Mouse (Mus musculus): ENCODE measurements around the gene Slc16a8.
A peak's percentile ranks its signal among the peaks of the same experiment; 100 is the strongest.

Slc16a8 gene

DNA sequence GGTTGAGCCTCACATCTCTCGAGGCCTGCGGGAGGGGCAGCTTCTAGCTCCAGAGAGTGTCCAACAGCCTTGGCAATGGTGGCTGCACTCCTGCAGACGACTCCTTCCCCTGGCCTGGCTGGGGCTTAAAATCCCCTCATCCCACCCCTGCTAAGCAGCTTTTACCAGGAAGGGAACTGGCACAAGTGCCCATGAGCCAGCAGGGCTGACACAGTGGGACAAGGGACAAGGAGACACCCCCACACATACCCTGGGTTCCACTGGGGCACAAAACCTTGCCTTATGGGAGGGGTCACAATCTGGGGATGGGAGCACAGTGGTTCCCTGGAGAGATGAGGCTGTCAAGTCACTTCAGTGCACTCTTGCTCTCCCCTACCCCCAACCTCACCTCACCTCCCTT lies at the start of gene Slc16a8:
Gene Slc16a8 (minus strand): TSS at position 101 of the 400 bp plus-strand sequence.
- DNase-seq (ENCODE audit: low spot score) = no peak

DNA sequence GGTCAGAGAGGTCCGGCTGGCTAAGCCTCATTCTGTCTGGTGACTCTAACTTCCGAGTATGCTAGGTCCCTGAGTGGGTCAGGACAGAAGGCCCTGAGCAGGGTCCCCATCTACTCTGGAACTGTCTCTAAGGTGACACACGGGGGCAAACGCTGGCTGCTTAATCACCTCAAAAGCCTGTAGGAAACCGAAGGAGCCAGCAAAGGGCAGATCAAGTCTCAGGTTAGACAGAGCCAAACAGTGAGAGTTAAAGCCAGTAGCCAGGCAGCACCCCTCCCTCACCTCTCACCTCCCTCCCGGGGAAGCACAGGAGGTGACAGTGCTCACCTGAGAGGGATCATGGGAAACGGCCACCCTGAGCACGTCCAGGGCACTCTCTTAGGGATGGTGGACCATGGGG lies 49.2 kb upstream of the Slc16a8 start:
- no peak for DNase-seq (ENCODE audit: low spot score)

- DNase-seq (ENCODE audit: low spot score) = no peak
Observed at GRCm38 (mm10) chr15:79299563-79300155, 45.1 kb upstream of the Slc16a8 start.

GRCm38 (mm10) chr15:79298553-79298952 lies 44.0 kb upstream of the Slc16a8 start:
- DNase-seq (ENCODE audit: low spot score) = no peak

GRCm38 (mm10) chr15:79292779-79293178 lies 38.2 kb upstream of the Slc16a8 start:
- DNase-seq (ENCODE audit: low spot score) = no peak

- DNase-seq (ENCODE audit: low spot score) = no peak
Observed at GRCm38 (mm10) chr15:79290340-79290739, 35.8 kb upstream of the Slc16a8 start.

DNA sequence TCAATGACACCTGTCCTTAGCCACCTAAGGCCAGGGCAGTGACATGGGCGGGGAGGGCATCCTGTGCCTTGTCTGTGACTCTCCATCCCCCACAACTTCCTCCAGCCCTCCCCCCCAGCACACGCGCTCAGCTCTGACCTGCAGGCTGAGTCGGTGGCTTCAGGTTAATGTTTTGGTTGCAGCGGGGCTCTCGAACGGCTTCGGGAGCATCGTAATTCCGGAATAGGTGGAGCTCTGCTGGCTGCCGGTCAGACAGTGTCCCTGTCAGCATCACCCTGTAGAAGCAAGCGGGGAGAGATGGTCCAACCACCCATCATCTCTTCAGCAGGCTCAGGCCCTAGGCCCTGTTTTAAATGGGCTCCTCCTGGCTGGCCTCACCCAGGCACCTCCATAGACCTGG lies 34.9 kb upstream of the Slc16a8 start:
- no peak for DNase-seq (ENCODE audit: low spot score)

DNA sequence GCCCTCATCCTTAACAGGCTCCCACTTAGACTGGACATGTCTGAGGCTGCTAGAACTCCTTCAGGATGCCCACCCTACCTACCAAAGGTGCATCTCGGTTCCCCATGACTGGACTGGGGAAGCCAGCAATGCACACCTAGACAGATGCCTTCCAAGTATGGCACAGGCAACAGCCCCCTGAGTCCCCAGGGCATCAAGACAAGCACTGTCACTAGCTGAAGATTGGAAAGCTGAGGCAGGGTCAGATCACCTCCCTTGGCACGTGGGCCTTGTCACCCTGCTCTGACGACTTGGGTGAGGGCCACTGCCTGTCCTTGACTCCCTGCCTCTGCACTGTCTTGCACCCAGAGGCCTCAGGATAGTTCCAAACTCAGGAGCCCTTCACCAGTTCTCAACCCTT lies 33.8 kb upstream of the Slc16a8 start:
- no peak for DNase-seq (ENCODE audit: low spot score)

DNA sequence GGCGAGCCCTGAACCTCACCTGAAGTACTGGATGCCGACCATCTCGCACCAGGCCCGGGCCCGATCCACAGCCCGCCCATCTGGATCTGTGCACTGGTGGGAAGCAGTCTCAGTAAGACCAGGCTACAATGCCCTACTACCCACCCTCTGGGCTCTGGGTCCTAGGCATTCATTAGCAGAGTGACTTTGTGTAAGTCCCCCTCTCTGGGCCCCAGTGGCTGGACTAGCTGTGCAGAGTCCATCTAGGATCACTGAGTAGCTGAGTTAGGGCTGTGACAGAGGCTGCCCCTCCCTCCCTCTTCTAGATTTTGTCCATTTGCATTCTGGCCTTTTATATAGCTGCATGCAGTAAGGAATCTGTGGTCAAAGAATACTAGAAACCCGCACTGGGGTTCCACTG lies 32.5 kb upstream of the Slc16a8 start:
- no peak for DNase-seq (ENCODE audit: low spot score)

DNA sequence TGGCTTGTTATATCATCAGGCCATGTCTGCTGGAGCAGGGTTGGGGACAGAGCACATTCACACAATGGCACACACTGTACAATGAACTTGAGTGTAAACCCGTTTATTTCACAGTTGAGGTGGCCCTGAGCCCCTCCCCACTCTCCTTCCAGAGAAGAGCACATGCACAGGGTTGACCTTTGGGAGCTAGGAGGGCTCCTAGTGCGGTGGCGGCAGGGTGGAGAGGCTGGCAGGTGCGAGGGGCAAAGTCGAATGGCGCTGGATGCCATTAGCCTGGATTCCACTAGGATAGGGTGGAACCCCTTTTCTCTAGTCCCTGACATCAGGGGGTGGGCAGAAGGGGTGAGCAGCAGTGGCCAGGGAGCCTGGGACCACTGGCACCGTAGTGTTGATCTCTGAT lies 31.6 kb upstream of the Slc16a8 start:
- no peak for DNase-seq (ENCODE audit: low spot score)

DNA sequence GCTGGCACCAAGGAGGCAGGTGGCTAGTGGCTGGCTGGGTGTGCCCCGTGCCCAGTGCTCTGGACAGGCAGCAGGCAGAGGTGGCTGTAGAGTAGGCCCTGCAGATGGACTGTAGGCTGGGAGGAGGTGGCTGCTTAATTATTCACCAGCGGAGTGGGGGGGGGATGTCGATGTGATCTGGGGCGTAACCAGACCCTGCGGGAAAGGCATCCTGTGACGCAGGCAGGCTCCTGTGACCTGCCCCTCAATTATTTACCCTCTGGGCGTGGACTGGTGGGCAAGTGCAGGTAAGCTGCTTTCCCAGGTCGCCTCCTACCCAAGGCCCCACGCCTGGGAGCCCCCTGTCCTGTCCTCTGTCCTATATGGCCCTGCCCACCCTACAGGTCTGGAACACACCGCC lies 30.8 kb upstream of the Slc16a8 start, which contains the start of gene Baiap2l2:
Gene Baiap2l2 (minus strand): TSS at position 139 of the 400 bp plus-strand sequence.
- DNase-seq (ENCODE audit: low spot score) = no peak

DNA sequence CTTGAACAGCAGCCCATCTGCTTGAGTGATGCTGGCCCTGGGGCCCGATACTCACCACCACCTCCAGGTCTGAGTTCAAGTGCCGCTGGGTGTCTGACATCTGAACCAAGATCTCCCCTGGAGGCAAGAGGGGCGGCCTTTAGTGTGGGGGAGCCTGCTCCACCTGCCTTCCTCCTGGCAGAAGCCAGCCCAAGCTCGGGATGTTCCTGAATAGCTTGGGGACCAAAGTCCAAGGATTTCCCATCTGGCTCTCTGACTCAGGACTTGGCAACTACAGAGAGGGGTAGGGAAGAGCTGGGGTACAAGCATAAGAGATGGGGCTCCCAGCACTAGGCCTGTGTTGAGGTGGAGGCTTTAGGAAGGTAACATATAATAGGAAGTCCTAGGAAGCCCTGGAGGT lies 28.8 kb upstream of the Slc16a8 start:
- no peak for DNase-seq (ENCODE audit: low spot score)

GRCm38 (mm10) chr15:79282434-79282833 lies 27.9 kb upstream of the Slc16a8 start:
- no peak for DNase-seq (ENCODE audit: low spot score)

DNA sequence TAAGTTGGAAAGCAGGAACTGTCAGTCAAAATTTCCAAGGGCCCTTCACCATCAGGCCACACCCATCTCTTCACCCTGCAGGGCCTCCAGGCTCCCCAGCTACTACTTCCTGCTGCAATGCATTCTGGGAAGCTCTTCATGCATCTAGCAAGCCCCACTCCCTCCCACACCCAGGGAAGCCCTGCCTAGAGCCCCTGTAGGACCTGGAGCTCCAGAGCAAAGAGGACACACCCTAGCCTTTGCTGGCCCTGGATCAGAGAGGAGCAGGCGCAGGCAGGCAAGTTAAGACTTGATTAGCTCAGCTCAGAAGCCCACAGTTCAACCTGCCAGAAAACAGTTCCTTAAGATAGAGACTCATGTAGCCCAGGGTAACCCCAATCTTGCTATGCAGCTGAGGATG lies 26.8 kb upstream of the Slc16a8 start:
- DNase-seq (ENCODE audit: low spot score) = no peak

GRCm38 (mm10) chr15:79280850-79281249 lies 26.3 kb upstream of the Slc16a8 start:
- no peak for DNase-seq (ENCODE audit: low spot score)

- no peak for DNase-seq (ENCODE audit: low spot score)
Observed at GRCm38 (mm10) chr15:79280209-79280608, 25.6 kb upstream of the Slc16a8 start.

DNA sequence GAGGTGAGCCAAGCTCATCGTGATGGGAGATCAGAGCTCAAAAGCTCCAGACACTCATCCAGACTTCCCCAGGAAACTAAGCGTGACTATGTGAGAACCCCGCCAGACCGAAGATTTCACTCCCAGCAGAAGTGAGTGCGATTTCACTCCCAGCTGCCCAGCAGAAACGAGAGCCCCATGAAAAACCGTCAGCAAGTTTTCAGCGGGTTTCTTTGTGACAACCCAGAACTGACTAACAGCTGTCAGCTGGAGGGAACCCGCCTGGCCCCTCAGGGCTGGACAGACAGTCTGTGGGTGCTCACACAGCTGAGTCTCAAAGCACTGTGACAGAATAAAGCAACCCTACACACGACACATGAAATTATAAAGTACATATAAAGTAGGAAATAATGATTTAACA lies 23.2 kb upstream of the Slc16a8 start:
- DNase-seq (ENCODE audit: low spot score) = no peak

GRCm38 (mm10) chr15:79273020-79273419 lies 18.5 kb upstream of the Slc16a8 start:
- no peak for DNase-seq (ENCODE audit: low spot score)

DNA sequence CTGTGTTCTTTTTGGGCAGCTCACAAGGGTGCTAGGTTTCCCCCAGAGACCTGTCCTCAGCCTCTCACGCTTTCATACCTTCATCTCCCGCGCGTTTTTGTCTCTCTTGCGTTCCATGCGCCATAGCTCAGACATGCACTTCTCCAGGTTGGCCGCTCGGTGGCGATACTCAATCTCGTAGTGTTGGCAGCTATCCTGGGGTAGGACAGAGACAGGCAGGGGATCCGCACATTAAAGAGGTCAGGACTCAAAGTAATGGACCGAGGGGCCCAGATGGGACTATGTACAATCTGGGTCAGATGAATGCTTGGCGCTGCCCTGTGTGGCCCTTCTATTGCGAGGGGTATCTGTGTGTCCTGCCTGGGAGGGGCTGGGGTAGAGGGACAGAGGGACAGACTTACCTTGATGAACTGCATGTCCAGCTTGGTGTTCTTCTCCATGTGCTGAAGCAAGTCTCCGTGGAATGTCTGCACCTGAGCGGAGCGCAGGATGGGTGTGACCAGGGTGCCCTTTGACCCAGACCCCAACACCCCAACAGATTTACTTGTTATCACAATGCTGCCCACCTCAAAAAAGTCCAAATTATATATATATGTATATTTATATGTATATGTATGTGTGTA lies 16.7 kb upstream of the Slc16a8 start:
- DNase-seq (ENCODE audit: low spot score) = peak; percentile 38

- DNase-seq (ENCODE audit: low spot score) = peak; percentile 79
Observed at GRCm38 (mm10) chr15:79270317-79271123, 16.0 kb upstream of the Slc16a8 start.

GRCm38 (mm10) chr15:79268521-79268920 lies 14.0 kb upstream of the Slc16a8 start:
- no peak for DNase-seq (ENCODE audit: low spot score)

DNA sequence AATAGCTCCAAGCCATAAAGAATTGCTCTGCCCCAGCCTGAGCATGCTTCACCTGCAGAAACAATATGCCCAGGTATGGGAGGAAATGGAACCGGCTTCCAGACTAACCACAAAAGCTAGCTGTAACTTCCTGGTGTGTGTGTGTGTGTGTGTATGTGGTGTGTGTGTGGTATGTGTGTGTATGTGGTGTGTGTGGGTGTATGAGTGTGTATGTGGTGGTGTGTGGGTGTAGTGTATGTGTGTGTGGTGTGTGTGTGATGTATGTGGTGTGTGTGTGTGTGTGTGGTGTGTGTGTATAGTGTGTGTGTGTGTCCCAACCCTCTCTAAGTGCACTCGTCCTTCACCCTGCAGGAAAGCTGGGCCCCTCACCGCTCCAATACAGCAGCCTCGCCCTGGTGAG lies 10.8 kb upstream of the Slc16a8 start:
- DNase-seq (ENCODE audit: low spot score) = no peak

- no peak for DNase-seq (ENCODE audit: low spot score)
Observed at GRCm38 (mm10) chr15:79263726-79264125, 9.2 kb upstream of the Slc16a8 start.

Data from ovary, postnatal 36 days (tissue).